Mouse (Mus musculus): ENCODE data around the gene Myadm.
"Not testable (repeated sequence)": the region's sequence is repeated elsewhere in the genome, so short reads cannot be mapped to it uniquely, and the experiment has no call there.

Myadm gene

GRCm38 (mm10) chr7:3288976-3289970 is at the start of gene Myadm, which contains the start of gene Prkcg:
Gene Myadm (plus strand): TSS chr7:3289080.
Gene Prkcg (plus strand): TSS chr7:3289179.
- peak; percentile 87 to 89 for DNase-seq (ENCODE audit: low spot score in 2 of 2)

GRCm38 (mm10) chr7:3239193-3239592 is 49.7 kb upstream of the Myadm start:
- DNase-seq (ENCODE audit: low spot score in 2 of 2): no peak

- DNase-seq (ENCODE audit: low spot score in 2 of 2): no peak
These were observed 28.2 kb upstream of the Myadm start for GRCm38 (mm10) chr7:3260701-3261100.

GRCm38 (mm10) chr7:3261446-3261845 is 27.4 kb upstream of the Myadm start:
- no peak for DNase-seq (ENCODE audit: low spot score in 2 of 2)

- DNase-seq (ENCODE audit: low spot score in 2 of 2): no peak
These were observed 26.1 kb upstream of the Myadm start for GRCm38 (mm10) chr7:3262789-3263188.

GRCm38 (mm10) chr7:3264390-3265022 is 24.4 kb upstream of the Myadm start:
- DNase-seq (ENCODE audit: low spot score in 2 of 2): no peak

GRCm38 (mm10) chr7:3265311-3265710 is 23.6 kb upstream of the Myadm start:
- DNase-seq (ENCODE audit: low spot score in 2 of 2): no peak

- DNase-seq (ENCODE audit: low spot score in 2 of 2): no peak
These were observed 21.6 kb upstream of the Myadm start for GRCm38 (mm10) chr7:3267261-3267660.

GRCm38 (mm10) chr7:3267888-3268287 is 21.0 kb upstream of the Myadm start:
- no peak for DNase-seq (ENCODE audit: low spot score in 2 of 2)

- no peak for DNase-seq (ENCODE audit: low spot score in 2 of 2)
These were observed 20.6 kb upstream of the Myadm start for GRCm38 (mm10) chr7:3268291-3268690.

GRCm38 (mm10) chr7:3272206-3272605 is 16.7 kb upstream of the Myadm start:
- no peak for DNase-seq (ENCODE audit: low spot score in 2 of 2)

- DNase-seq (ENCODE audit: low spot score in 2 of 2): peak; percentile 68 to 81
These were observed 13.3 kb upstream of the Myadm start for GRCm38 (mm10) chr7:3275455-3276170.

- not testable (repeated sequence) for DNase-seq (ENCODE audit: low spot score in 2 of 2)
These were observed 12.1 kb upstream of the Myadm start for GRCm38 (mm10) chr7:3276781-3277180.

- DNase-seq (ENCODE audit: low spot score in 2 of 2): no peak
These were observed 8.7 kb upstream of the Myadm start for GRCm38 (mm10) chr7:3280080-3280653.

GRCm38 (mm10) chr7:3280654-3281153 is 8.2 kb upstream of the Myadm start:
- peak; percentile 68 to 86 for DNase-seq (ENCODE audit: low spot score in 2 of 2)

- no peak for DNase-seq (ENCODE audit: low spot score in 2 of 2)
These were observed 7.1 kb upstream of the Myadm start for GRCm38 (mm10) chr7:3281741-3282140.

- no peak for DNase-seq (ENCODE audit: low spot score in 2 of 2)
These were observed 5.6 kb upstream of the Myadm start for GRCm38 (mm10) chr7:3283081-3283875.

GRCm38 (mm10) chr7:3284604-3285003 is 4.3 kb upstream of the Myadm start:
- DNase-seq (ENCODE audit: low spot score in 2 of 2): no peak

GRCm38 (mm10) chr7:3286036-3286435 is 2.8 kb upstream of the Myadm start:
- no peak for DNase-seq (ENCODE audit: low spot score in 2 of 2)

- DNase-seq (ENCODE audit: low spot score in 2 of 2): no peak
These were observed 1.7 kb upstream of the Myadm start for GRCm38 (mm10) chr7:3287186-3287585.

Measured in heart, adult 9 months (tissue).